Mouse (Mus musculus) right cerebral cortex, postnatal 4 days (tissue): ENCODE measurements around the gene Mark1.

Experiments
- DNase-seq: peaks from one replicate; pipeline ENCODE4 v3.0.0-alpha.2; 2022

Gene Mark1

DNA sequence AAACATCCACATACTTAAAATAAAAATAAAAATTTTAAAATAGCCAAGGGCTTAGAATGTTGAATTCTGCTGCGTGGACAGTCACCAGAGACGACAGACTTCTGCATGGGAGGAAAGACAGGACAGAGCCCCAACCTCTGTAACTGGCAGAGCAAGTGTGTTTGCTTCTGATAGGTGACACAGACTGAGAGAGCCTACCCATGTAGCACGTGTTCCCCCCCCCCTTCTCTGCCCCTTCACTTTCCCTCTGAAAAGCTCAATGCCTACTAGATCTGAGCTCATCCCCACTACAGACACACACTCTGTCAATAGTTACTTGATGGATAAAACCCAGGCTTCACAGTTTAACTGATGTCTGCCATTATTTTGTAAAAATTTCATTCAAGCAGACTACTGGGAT is 152.4 kb downstream of the Mark1 start:
- no peak for DNase-seq
